Mouse (Mus musculus) embryonic facial prominence, embryonic 14.5 days (tissue): ENCODE measurements around the gene Tmem246. TPM values are rescaled to one million over a fixed set of nuclear protein-coding genes. Genes with fewer than 3 reads are reported as not detected.
"Not testable (repeated sequence)": the region's sequence is repeated elsewhere in the genome, so short reads cannot be mapped to it uniquely, and the experiment has no call there.

ENCODE experiments used
- ATAC-seq: fragments of 200-750 bp; cut with Nextera tagmentation; 2 replicates; pipeline ENCODE4 v1.8.0; 2017; ENCODE audit warnings: low read depth, moderate number of reproducible peaks, moderate TSS enrichment
- DNase-seq: peaks from one replicate; pipeline ENCODE4 v3.0.0-alpha.2; 2015; ENCODE audit warnings: low spot score
- H3K27ac ChIP-seq: fragments of 300-500 bp; sonication (generic); replicated peaks from 2 replicates; pipeline ENCODE4 v1.5.1; 2014; ENCODE audit warnings: low read depth, mild to moderate bottlenecking, low read length, moderate library complexity
- H3K27me3 ChIP-seq: fragments of 300-500 bp; sonication (generic); replicated peaks from 2 replicates; pipeline ENCODE4 v1.6.1; 2014; ENCODE audit warnings: low read length; ENCODE audit not compliant: control insufficient read depth, insufficient read depth
- H3K36me3 ChIP-seq: fragments of 300-500 bp; sonication (generic); 2 replicates; pipeline ENCODE4 v1.6.1; 2014; ENCODE audit warnings: low read length, mixed read lengths; ENCODE audit not compliant: control insufficient read depth, insufficient read depth
- H3K4me1 ChIP-seq: fragments of 300-500 bp; sonication (generic); 2 replicates; pipeline ENCODE4 v1.6.1; 2014; ENCODE audit warnings: antibody characterized with exemption, low read length; ENCODE audit not compliant: control insufficient read depth, insufficient read depth
- H3K4me2 ChIP-seq: fragments of 300-500 bp; sonication (generic); 2 replicates; pipeline ENCODE4 v1.6.1; 2014; ENCODE audit warnings: low read depth, mild to moderate bottlenecking, low read length, moderate library complexity, mixed read lengths
- H3K4me3 ChIP-seq: fragments of 300-500 bp; sonication (generic); 2 replicates; pipeline ENCODE4 v1.5.1; 2014; ENCODE audit warnings: low read depth, mild to moderate bottlenecking, low read length
- H3K9ac ChIP-seq: fragments of 300-500 bp; sonication (generic); 2 replicates; pipeline ENCODE4 v1.6.1; 2014; ENCODE audit warnings: low read depth, mild to moderate bottlenecking, low read length, moderate library complexity, mixed read lengths
- H3K9me3 ChIP-seq: fragments of 300-500 bp; sonication (generic); 2 replicates; pipeline ENCODE4 v1.6.1; 2016; ENCODE audit warnings: low read length; ENCODE audit not compliant: control insufficient read depth
- WGBS: fragments of 180-500 bp; shearing (Covaris S2); extraction: QIAGEN DNeasy Blood & Tissue Kit; methylation state at CpG from one replicate; pipeline ENCODE4 v1.1.7; 2014; 5-methylcytosine and 5-hydroxymethylcytosine counted together
- polyA plus RNA-seq: library from polyadenylated mRNA; unstranded; fragments of >200 nt; fragmentation: Nextera tagmentation; extraction: Ambion mirVana; gene quantifications from 2 replicates; pipeline ENCODE4 v1.2.1, GENCODE M21; 2014

Tmem246 gene
- polyA plus RNA-seq, 1 experiment from 2014 or later: 34.0 TPM

- ATAC-seq: no peak
- H3K27ac ChIP-seq: no peak overlapping the region
- DNase-seq: no peak
- 84% methylated on average over 4 of the region's 4 CpGs for WGBS
- H3K4me3 ChIP-seq: no peak overlapping the region
- H3K4me2 ChIP-seq: no peak overlapping the region
- no peaks in the 10 kb centered on the region for H3K4me1 ChIP-seq
- H3K27me3 ChIP-seq: no peaks in the 10 kb centered on the region
- no peaks in the 10 kb centered on the region for H3K9me3 ChIP-seq
- no peaks in the 10 kb centered on the region for H3K36me3 ChIP-seq
- no peak overlapping the region for H3K9ac ChIP-seq
Measured at GRCm38 (mm10) chr4:49623916-49624315, 26.2 kb upstream of the Tmem246 start.

DNA sequence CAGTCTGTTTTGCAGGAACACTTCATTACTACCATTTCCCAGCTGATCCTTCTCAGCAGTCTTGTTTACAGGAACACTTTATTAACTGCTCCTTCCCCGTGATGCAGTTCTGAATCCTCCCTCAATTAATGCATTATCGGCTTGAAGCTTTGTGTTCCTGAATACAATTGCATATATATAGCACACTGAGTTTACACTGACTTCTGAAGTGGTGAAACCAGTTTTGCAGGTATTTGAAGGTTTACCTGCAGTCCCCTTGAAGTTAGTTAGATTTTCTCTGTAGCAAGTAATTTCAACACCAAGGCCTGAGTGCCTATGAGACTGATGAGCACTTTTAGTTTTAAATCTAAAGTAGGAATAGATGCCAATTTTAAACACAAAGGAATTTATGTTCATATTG is 24.6 kb upstream of the Tmem246 start:
- H3K9ac ChIP-seq: no peak overlapping the region
- DNase-seq (peak; percentile 72), ATAC-seq (peak; percentile 68; the same call in 1 of the 2 replicates)
- no peaks in the 10 kb centered on the region for H3K9me3 ChIP-seq
- 66% methylated on average over 2 of the region's 2 CpGs for WGBS
- H3K27me3 ChIP-seq: no peaks in the 10 kb centered on the region
- no peak overlapping the region for H3K4me3 ChIP-seq
- H3K4me2 ChIP-seq: no peak overlapping the region
- no peaks in the 10 kb centered on the region for H3K36me3 ChIP-seq
- no peak overlapping the region for H3K27ac ChIP-seq
- no peaks in the 10 kb centered on the region for H3K4me1 ChIP-seq

GRCm38 (mm10) chr4:49619861-49620260 is 22.2 kb upstream of the Tmem246 start:
- not testable (repeated sequence) for ATAC-seq, H3K4me1 ChIP-seq, H3K9me3 ChIP-seq, H3K27me3 ChIP-seq, H3K36me3 ChIP-seq, H3K27ac ChIP-seq, H3K9ac ChIP-seq, H3K4me2 ChIP-seq, DNase-seq, H3K4me3 ChIP-seq
- WGBS: 90% methylated on average over 7 of the region's 7 CpGs

DNA sequence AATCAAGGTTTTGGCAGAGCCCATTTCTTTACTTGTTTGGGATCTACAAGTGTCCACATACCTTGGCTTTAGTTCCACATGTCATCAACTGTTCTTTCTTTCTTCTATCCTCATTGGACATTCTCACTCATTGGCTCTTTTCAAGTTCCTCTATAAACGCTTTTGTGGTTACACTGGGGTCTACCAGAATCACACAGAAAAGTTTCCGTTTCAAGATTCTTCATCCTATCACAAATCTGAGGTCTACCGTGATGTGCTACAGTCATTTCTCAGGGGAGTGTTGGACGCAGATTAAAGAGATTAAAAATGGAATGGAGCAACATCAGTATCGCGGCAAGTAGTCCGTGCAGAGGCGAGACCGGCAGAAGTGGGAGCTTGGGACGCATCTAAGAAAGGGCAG is 19.2 kb upstream of the Tmem246 start:
- Histone ChIP-seq H3K27me3 (no peaks in the 10 kb centered on the region), H3K4me1 (no peaks in the 10 kb centered on the region), H3K36me3 (no peaks in the 10 kb centered on the region), H3K9me3 (no peaks in the 10 kb centered on the region), H3K4me3 (no peak overlapping the region), H3K4me2 (no peak overlapping the region), H3K9ac (no peak overlapping the region), H3K27ac (no peak overlapping the region)
- DNase-seq: no peak
- ATAC-seq: no peak
- 92% methylated on average over 10 of the region's 10 CpGs for WGBS

- ATAC-seq (no peak), DNase-seq (no peak)
- WGBS: 83% methylated on average over 1 of the region's 1 CpGs
- H3K4me3 ChIP-seq: no peak overlapping the region
- H3K27ac ChIP-seq: no peak overlapping the region
- no peaks in the 10 kb centered on the region for H3K27me3 ChIP-seq
- H3K9me3 ChIP-seq: no peaks in the 10 kb centered on the region
- H3K9ac ChIP-seq: no peak overlapping the region
- H3K36me3 ChIP-seq: no peaks in the 10 kb centered on the region
- H3K4me1 ChIP-seq: no peaks in the 10 kb centered on the region
- H3K4me2 ChIP-seq: no peak overlapping the region
Measured at GRCm38 (mm10) chr4:49605459-49605858, 7.8 kb upstream of the Tmem246 start.

- Histone ChIP-seq H3K4me3 (no peak overlapping the region), H3K9me3 (no peaks in the 10 kb centered on the region), H3K27me3 (no peaks in the 10 kb centered on the region), H3K9ac (no peak overlapping the region), H3K4me2 (no peak overlapping the region), H3K36me3 (no peaks in the 10 kb centered on the region), H3K27ac (no peak overlapping the region), H3K4me1 (no peaks in the 10 kb centered on the region)
- no peak for ATAC-seq
- WGBS: 87% methylated on average over 5 of the region's 5 CpGs
- DNase-seq: no peak
Measured at GRCm38 (mm10) chr4:49604616-49605015, 6.9 kb upstream of the Tmem246 start.

GRCm38 (mm10) chr4:49604016-49604546 is 6.4 kb upstream of the Tmem246 start:
- H3K9me3 ChIP-seq: no peaks in the 10 kb centered on the region
- no peak overlapping the region for H3K27ac ChIP-seq
- no peaks in the 10 kb centered on the region for H3K36me3 ChIP-seq
- H3K4me3 ChIP-seq: no peak overlapping the region
- ATAC-seq (no peak; the same call in 1 of the 2 replicates), DNase-seq (no peak)
- no peaks in the 10 kb centered on the region for H3K4me1 ChIP-seq
- 59% methylated on average over 1 of the region's 1 CpGs for WGBS
- no peak overlapping the region for H3K4me2 ChIP-seq
- no peaks in the 10 kb centered on the region for H3K27me3 ChIP-seq
- H3K9ac ChIP-seq: no peak overlapping the region

DNA sequence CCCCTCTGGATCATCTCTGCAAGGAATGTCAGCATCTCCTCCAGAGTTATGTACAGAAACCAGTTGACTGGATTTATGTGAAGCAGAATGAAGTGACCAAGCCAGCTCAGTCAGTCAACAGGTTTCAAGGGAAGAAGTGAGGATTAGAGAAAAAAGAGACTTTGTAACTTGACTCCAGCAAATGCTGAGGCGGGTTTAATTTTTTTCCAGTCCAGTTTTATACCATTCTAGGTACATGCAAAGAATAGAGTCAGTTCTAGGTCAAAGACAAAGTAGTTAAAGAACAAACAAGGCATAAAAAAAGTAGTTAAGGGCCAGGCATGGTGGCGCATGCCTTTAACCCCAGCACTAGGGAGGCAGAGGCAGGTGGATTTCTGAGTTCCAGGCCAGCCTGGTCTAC is 5.5 kb upstream of the Tmem246 start:
- ATAC-seq: no peak
- no peak overlapping the region for H3K4me3 ChIP-seq
- H3K9me3 ChIP-seq: no peaks in the 10 kb centered on the region
- H3K9ac ChIP-seq: no peak overlapping the region
- no peak overlapping the region for H3K27ac ChIP-seq
- peaks cover 4% of the 10 kb centered on the region; the same call in 1 of the 2 replicates for H3K4me1 ChIP-seq
- DNase-seq: no peak
- WGBS: 70% methylated on average over 2 of the region's 2 CpGs
- no peaks in the 10 kb centered on the region for H3K36me3 ChIP-seq
- H3K27me3 ChIP-seq: no peaks in the 10 kb centered on the region
- H3K4me2 ChIP-seq: no peak overlapping the region

- peak overlapping the region; percentile 76 for H3K4me3 ChIP-seq
- no peaks in the 10 kb centered on the region for H3K27me3 ChIP-seq
- peaks cover 7% of the 10 kb centered on the region for H3K4me1 ChIP-seq
- H3K4me2 ChIP-seq: peak overlapping the region; percentile 88
- no peaks in the 10 kb centered on the region for H3K9me3 ChIP-seq
- no peaks in the 10 kb centered on the region for H3K36me3 ChIP-seq
- H3K9ac ChIP-seq: peak overlapping the region; percentile 80
- WGBS: 2% methylated on average over 19 of the region's 20 CpGs
- DNase-seq (no peak), ATAC-seq (no peak; the same call in 1 of the 2 replicates)
- H3K27ac ChIP-seq: peak overlapping the region; percentile 59; the same call in 1 of the 2 replicates
Measured at GRCm38 (mm10) chr4:49596846-49597182, 862 bp downstream of the Tmem246 start.
